Comparison of ENCODE assay signal across 20 mouse cellular contexts in the genomic region with DNA sequence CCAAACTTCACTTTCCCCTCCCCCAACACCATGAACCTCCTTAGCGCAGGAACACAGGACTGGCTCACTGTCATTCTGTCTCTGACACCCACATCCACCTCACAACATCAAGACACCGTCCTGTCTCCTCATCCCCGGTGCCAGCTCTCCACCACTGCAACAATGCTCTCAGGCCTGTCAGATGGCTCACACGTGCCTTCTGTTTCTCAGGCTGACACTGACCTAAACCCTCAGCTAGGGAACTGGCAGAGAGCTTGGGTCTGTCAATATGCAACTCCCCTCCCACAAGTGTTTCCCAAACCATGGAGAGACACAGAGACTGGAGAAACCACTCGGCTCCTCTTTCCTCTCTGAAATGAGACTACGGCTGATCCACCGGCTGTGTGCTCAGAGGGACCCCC. TPM values are rescaled to one million over a fixed set of nuclear protein-coding genes. Genes with fewer than 3 reads are reported as not detected.
DNase-seq lines count a peak whose midpoint lies in the region; ATAC-seq and TF ChIP-seq lines count a peak whose summit lies in the region.
"Had no signal": no experiment of that assay in that cellular context is flagged by ENCODE, and none has a peak within 500 bp of the region (broad histone marks: within the 10 kb centered on the region; RNA-seq: fewer than 3 reads in every experiment).

No protein-coding gene starts in this region.

- TF ChIP-seq POLR2A in heart, adult 2 months (IDR thresholded peaks at IDR 0.05; ENCODE audit: insufficient read depth, low read depth, low read length) = no peak

- H3K9ac ChIP-seq in heart, adult 2 months (ENCODE audit: low read depth, low read length) = no peak overlapping the region
- no peak overlapping the region for H3K9ac ChIP-seq in heart, embryonic 12.5 days
- H3K9ac ChIP-seq in midbrain, embryonic 13.5 days (replicated peaks) = no peak overlapping the region
- H3K9ac ChIP-seq: embryonic facial prominence, embryonic 12.5 days; hindbrain, embryonic 12.5 days; liver, embryonic 15.5 days; neural tube, embryonic 12.5 days; stomach, embryonic 15.5 days had no signal

- H3K4me1 ChIP-seq in heart, adult 2 months (ENCODE audit: control insufficient read depth, insufficient read depth, low read length) = peaks cover 7% of the 10 kb centered on the region
- peaks cover 18% of the 10 kb centered on the region for H3K4me1 ChIP-seq in heart, embryonic 12.5 days (replicated peaks)
- H3K4me1 ChIP-seq in midbrain, embryonic 13.5 days (replicated peaks) = peaks cover 26% of the 10 kb centered on the region
- peaks cover 17% of the 10 kb centered on the region for H3K4me1 ChIP-seq in midbrain, embryonic 10.5 days
- H3K4me1 ChIP-seq: liver, embryonic 15.5 days had no signal

- intact Hi-C loops in heart, adult 2 months (cut with DNase I) = loop anchor here (5.0 kb wide), 1 partner anchor 37 kb away; no protein-coding TSS in a partner anchor

- no peaks in the 10 kb centered on the region for H3K27me3 ChIP-seq in heart, adult 2 months (ENCODE audit: control insufficient read depth, insufficient read depth, low read length)
- H3K27me3 ChIP-seq in heart, embryonic 12.5 days (replicated peaks) = peaks cover 47% of the 10 kb centered on the region
- H3K27me3 ChIP-seq in midbrain, embryonic 13.5 days = peaks cover 86% of the 10 kb centered on the region
- peaks cover 100% of the 10 kb centered on the region for H3K27me3 ChIP-seq in midbrain, embryonic 10.5 days (ENCODE audit: low read depth, poor library complexity, severe bottlenecking)
- H3K27me3 ChIP-seq: stomach, embryonic 15.5 days had no signal

- H3K36me3 ChIP-seq in heart, adult 2 months (ENCODE audit: control insufficient read depth, insufficient read depth, low read length) = no peaks in the 10 kb centered on the region
- no peaks in the 10 kb centered on the region for H3K36me3 ChIP-seq in heart, embryonic 12.5 days
- H3K36me3 ChIP-seq in midbrain, embryonic 13.5 days = no peaks in the 10 kb centered on the region
- H3K36me3 ChIP-seq in midbrain, embryonic 10.5 days = no peaks in the 10 kb centered on the region
- H3K36me3 ChIP-seq: hindbrain, embryonic 12.5 days; liver, embryonic 15.5 days; neural tube, embryonic 12.5 days; stomach, embryonic 15.5 days had no signal

- no peak for ATAC-seq in heart, embryonic 12.5 days (ENCODE audit: insufficient number of reproducible peaks, low FRiP score)
- 0 out of 2 replicates have a peak, but pooled peaks have one; percentile 18 for ATAC-seq in midbrain, embryonic 13.5 days
- ATAC-seq: intestine, postnatal 0 days; midbrain, embryonic 16.5 days had no signal

- no peak overlapping the region; the same call in 1 of the 2 replicates for H3K27ac ChIP-seq in heart, adult 2 months
- H3K27ac ChIP-seq in heart, embryonic 12.5 days (ENCODE audit: poor library complexity, severe bottlenecking) = no peak overlapping the region
- H3K27ac ChIP-seq in midbrain, embryonic 13.5 days = no peak overlapping the region
- H3K27ac ChIP-seq in midbrain, embryonic 10.5 days (replicated peaks) = no peak overlapping the region
- H3K27ac ChIP-seq: embryonic facial prominence, embryonic 12.5 days; hindbrain, embryonic 12.5 days; liver, embryonic 15.5 days; neural tube, embryonic 12.5 days; stomach, embryonic 15.5 days had no signal

- DNase-seq in cerebellum, adult 9-10 months = peak; percentile 66
- no peak for DNase-seq in cerebellum, adult 18-20 months
- DNase-seq in heart, adult 2 months = no peak
- DNase-seq in midbrain, embryonic 10.5 days (ENCODE audit: low spot score) = no peak
- DNase-seq in T-cell, adult 2 months (ENCODE audit: low spot score) = no peak
- DNase-seq: adrenal gland, postnatal 10 days; cerebellum, postnatal 36 days; heart, adult 18-20 months; lung, postnatal 10 days; thymus, postnatal 14 days had no signal

- TF ChIP-seq EP300 in heart, adult 2 months (IDR thresholded peaks at IDR 0.05; ENCODE audit: insufficient read depth, low read depth, low read length) = 0 out of 2 replicates have a peak, but pooled peaks have one; percentile 17

- 66% methylated on average over 7 of the region's 7 CpGs for WGBS in heart, adult 2 months
- WGBS in heart, embryonic 12.5 days = 52% methylated on average over 7 of the region's 7 CpGs
- 44% methylated on average over 7 of the region's 7 CpGs for WGBS in midbrain, embryonic 13.5 days
- WGBS in midbrain, embryonic 10.5 days = 51% methylated on average over 7 of the region's 7 CpGs

- no peak for TF ChIP-seq CTCF in heart, adult 2 months (IDR thresholded peaks at IDR 0.05)

- H3K4me3 ChIP-seq in heart, adult 2 months = no peak overlapping the region
- no peak overlapping the region for H3K4me3 ChIP-seq in heart, embryonic 12.5 days
- no peak overlapping the region for H3K4me3 ChIP-seq in midbrain, embryonic 13.5 days (replicated peaks)
- no peak overlapping the region for H3K4me3 ChIP-seq in midbrain, embryonic 10.5 days
- H3K4me3 ChIP-seq: embryonic facial prominence, embryonic 12.5 days; hindbrain, embryonic 12.5 days; liver, embryonic 15.5 days; neural tube, embryonic 12.5 days; stomach, embryonic 15.5 days had no signal

- H3K9me3 ChIP-seq in heart, embryonic 12.5 days (replicated peaks) = no peaks in the 10 kb centered on the region
- H3K9me3 ChIP-seq in midbrain, embryonic 13.5 days = no peaks in the 10 kb centered on the region
- H3K9me3 ChIP-seq in midbrain, embryonic 10.5 days (replicated peaks) = no peaks in the 10 kb centered on the region
- H3K9me3 ChIP-seq: embryonic facial prominence, embryonic 12.5 days; hindbrain, embryonic 12.5 days; liver, embryonic 15.5 days; neural tube, embryonic 12.5 days; stomach, embryonic 15.5 days had no signal

- no peak overlapping the region for H3K4me2 ChIP-seq in heart, embryonic 12.5 days
- H3K4me2 ChIP-seq in midbrain, embryonic 13.5 days (replicated peaks) = no peak overlapping the region
- H3K4me2 ChIP-seq: embryonic facial prominence, embryonic 12.5 days; hindbrain, embryonic 12.5 days; liver, embryonic 15.5 days; neural tube, embryonic 12.5 days; stomach, embryonic 15.5 days had no signal

- H3K79me2 ChIP-seq in heart, adult 2 months (replicated peaks; ENCODE audit: control insufficient read depth, insufficient read depth, low read length) = peaks cover 1% of the 10 kb centered on the region; the same call in 1 of the 2 replicates

RNA-seq across cellular contexts. Expression of gene G430095P16Rik, which starts 37.6 kb away (rescaled TPM):
- total RNA-seq in heart, adult 2 months (2021) = under 1 TPM in 1 of 2 experiments, not detected in 1; 0.55 TPM
- polyA plus RNA-seq in heart, adult 2 months (2012; rRNA removed) = 0.70 TPM in 1 of 2 replicates, not detected in the other
- polyA plus RNA-seq in heart, embryonic 12.5 days (2016; fragmentation: Nextera tagmentation; extraction: Ambion mirVana) = 5.4 and 6.9 TPM in 2 replicates
- 1.3 and 1.9 TPM in 2 replicates for polyA plus RNA-seq in midbrain, embryonic 13.5 days (2015; fragmentation: Nextera tagmentation; extraction: Ambion mirVana)
- polyA plus RNA-seq in midbrain, embryonic 10.5 days (2016; fragmentation: Nextera tagmentation; extraction: Ambion mirVana) = 1.1 and 1.4 TPM in 2 replicates
- total RNA-seq: left cerebral cortex, adult 18-20 months had no signal

RNA-seq across cellular contexts. Expression of gene Nfix, which starts 39.7 kb away (rescaled TPM):
- 100 to 1,000 TPM; 274 to 297 TPM for total RNA-seq in heart, adult 2 months (2021)
- polyA plus RNA-seq in heart, adult 2 months (2012; rRNA removed) = 49.0 and 68.7 TPM in 2 replicates
- polyA plus RNA-seq in heart, embryonic 12.5 days (2016; fragmentation: Nextera tagmentation; extraction: Ambion mirVana) = 9.2 and 10.9 TPM in 2 replicates
- 22.4 and 28.4 TPM in 2 replicates for polyA plus RNA-seq in midbrain, embryonic 13.5 days (2015; fragmentation: Nextera tagmentation; extraction: Ambion mirVana)
- 0.49 and 1.2 TPM in 2 replicates for polyA plus RNA-seq in midbrain, embryonic 10.5 days (2016; fragmentation: Nextera tagmentation; extraction: Ambion mirVana)

RNA-seq across cellular contexts. Expression of gene Lyl1, which starts 59.1 kb away (rescaled TPM):
- total RNA-seq in heart, adult 2 months (2021) = 1 to 10 TPM; 3.0 to 3.7 TPM
- 4.0 and 7.7 TPM in 2 replicates for polyA plus RNA-seq in heart, adult 2 months (2012; rRNA removed)
- polyA plus RNA-seq in heart, embryonic 12.5 days (2016; fragmentation: Nextera tagmentation; extraction: Ambion mirVana) = 18.1 and 19.7 TPM in 2 replicates
- polyA plus RNA-seq in midbrain, embryonic 13.5 days (2015; fragmentation: Nextera tagmentation; extraction: Ambion mirVana) = 2.1 and 2.4 TPM in 2 replicates
- 4.8 and 5.8 TPM in 2 replicates for polyA plus RNA-seq in midbrain, embryonic 10.5 days (2016; fragmentation: Nextera tagmentation; extraction: Ambion mirVana)
